Mouse (Mus musculus) left cerebral cortex, adult 11 months (tissue): ENCODE results near the gene Ccl1.

ENCODE experiments used
- DNase-seq: peaks from one replicate; pipeline ENCODE4 v3.0.0; 2022; ENCODE audit warnings: low spot score

Gene Ccl1

DNA sequence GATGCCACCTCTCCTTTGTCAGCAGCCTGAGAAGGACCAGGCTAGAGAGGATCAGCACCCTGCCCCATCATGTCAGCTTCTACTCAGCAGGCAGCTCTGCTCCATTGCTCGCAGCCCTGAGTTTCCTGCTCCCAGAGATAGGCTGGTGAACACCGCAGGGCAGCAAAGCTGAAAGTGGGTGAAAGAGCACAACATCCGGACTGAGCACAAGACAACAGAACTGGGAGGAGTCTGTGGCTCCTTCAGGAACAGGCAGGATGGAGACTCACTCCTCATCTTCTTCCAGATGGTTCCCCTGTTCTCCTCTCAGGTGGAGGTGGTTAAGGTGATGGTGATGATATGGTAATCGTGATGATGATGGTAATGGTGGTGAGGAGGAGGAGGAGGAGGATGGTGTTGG is at the start of gene Ccl1:
Gene Ccl1, minus strand, starts transcription at position 101 of the 400 bp plus-strand sequence.
- DNase-seq, result no peak

DNA sequence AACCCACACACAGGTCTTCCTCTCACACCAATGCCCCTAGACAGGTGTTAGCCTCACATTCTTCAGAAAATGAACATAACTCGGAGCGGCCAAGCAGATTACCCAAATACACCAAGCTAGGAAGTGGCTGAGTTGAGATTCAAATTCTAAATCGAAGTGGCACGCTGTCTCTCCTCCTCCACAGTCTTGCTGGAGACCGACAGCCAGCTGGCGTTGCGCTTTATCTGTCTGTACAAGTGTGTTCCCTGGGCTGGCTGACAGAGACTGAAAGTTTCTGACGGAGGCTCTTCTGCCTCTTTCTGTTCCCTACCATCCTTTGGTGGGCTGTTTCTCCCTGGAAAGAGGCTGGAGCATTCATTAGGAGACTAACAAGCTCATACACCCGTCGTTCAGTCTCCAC is 45.5 kb upstream of the Ccl1 start:
- DNase-seq, result no peak

- DNase-seq, result no peak
Measured at GRCm38 (mm10) chr11:82340900-82341299, 35.4 kb upstream of the Ccl1 start.

DNA sequence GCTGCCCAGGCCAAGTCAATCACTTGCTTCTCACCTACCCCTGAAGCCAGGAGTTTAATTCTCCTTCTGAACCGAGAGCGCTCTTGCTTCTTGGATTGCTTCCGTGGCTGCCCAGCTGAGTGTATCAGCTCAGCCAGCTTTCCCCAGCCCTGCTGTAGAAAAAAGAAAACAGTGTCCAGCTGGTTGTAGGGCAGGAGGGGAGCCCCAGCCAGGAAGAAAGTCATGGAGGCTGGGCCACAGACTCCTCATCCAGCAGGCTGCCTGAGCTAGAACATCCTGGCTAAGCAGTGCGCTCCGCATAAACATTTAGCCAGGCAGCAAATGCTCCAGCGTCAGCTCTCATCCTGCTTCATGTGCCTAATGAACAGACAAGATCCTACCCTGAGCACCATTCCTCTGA is 34.9 kb upstream of the Ccl1 start:
- no peak for DNase-seq

DNA sequence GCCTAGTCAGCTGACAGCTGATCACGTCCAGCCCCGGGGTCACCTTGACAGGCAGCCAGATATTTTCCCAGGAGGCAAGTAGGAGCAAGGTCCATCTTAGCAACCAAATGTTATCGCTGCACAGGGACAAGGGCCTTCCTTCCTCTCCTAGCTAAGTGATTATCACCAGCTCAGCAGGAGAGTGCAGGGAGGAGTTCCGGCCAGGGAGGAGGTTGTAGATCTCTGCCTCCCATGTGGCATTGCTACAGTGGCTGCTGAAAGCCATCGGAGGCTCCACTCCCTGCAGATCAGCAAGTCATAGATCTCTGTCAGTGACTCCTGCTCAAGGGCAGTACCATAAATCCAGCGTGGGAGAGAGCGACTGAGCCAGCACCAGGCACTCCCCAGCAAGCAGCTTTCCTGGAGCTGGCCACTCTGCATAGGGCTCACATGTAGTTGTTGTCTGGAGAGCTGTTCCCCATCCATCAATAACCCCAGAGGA is 34.5 kb upstream of the Ccl1 start:
- no peak for DNase-seq

- no peak for DNase-seq
Measured at GRCm38 (mm10) chr11:82313153-82313552, 7.7 kb upstream of the Ccl1 start.

DNA sequence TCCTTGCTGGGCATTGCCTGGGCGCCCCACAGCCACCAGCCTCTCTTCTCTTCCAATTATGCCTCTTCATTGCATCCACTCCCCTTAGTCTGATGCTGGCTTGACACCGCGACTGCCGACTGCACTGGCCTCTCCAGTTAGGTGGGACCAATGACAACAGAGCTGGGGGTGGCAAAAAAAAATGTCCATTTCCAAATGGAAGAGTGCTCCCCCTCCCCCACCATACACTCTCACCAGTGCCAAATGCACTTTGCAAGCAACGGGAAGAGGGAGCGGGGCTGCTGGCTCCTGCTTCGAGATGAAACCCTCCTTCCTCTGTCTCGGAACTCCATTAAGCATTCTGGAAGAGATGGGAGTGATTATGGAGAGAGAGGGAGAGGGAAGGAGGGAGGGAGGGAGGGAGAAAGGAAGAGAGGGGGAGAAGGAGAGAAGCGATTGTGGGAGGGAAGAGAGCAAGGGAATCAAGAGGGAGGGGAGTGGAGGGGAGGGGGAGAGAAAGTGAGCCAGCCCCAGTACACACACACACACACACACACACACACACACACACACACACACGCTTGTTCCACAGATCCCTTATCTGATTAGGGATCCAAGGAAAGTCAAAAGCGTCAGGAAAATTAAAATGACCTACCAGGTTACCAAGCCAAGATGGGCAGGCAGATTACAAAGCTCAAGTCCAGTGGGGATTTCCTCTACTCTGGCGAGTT is 5.0 kb upstream of the Ccl1 start:
- no peak for DNase-seq

DNA sequence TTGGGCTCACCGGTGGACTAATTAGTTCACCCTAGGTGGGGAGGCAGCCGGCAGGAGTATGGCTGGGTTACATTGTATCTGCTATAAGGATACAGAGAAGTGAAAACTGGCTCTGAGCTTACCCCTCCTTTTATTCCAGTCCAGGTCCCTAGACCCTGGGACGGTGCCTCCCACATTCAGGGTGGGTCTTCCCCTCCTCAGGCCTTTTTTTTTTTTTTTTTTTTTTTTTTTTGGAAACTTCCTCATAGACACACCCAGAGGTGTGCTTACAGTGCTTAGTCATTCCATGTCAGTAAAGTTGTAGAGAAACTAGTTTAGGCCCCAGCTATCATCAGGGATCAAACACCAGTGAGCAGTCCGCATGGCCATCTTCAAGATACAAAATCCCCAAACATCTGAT is 7.6 kb downstream of the Ccl1 start:
- DNase-seq, result no peak

- no peak for DNase-seq
Measured at GRCm38 (mm10) chr11:82290841-82291240, 14.6 kb downstream of the Ccl1 start.

DNA sequence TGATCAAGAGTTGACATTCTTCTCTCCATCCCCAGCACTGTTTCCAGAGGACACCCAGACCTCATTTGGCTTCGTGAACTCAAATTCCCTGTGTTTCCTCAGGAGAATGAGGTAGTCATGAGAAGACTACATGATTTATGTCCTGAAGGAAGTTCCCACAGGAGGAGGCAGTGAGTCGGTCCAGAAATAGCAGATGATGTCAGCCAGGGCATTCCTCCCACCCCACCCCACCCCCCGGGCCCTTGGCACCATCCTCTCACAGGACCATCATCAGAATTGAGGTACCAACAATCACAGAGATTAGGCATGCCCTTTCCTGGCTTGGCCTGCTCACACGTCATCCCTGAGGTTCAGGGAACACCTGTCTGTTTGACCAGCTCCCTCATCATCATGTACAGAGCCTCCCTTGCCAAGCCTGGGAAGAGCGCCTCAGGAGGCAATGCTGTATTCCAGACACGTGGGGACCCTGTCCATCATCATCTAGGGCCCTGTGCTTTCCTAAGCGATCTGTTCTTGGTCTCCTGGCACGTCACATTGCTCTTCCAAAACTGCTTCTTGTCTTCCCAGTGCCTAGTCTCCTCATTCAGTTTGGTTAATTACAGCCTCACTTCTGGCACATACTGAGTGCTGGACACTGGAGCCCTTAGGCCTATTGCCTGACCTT is 31.2 kb downstream of the Ccl1 start:
- DNase-seq, result no peak

GRCm38 (mm10) chr11:82259131-82259530 is 46.4 kb downstream of the Ccl1 start:
- no peak for DNase-seq

DNA sequence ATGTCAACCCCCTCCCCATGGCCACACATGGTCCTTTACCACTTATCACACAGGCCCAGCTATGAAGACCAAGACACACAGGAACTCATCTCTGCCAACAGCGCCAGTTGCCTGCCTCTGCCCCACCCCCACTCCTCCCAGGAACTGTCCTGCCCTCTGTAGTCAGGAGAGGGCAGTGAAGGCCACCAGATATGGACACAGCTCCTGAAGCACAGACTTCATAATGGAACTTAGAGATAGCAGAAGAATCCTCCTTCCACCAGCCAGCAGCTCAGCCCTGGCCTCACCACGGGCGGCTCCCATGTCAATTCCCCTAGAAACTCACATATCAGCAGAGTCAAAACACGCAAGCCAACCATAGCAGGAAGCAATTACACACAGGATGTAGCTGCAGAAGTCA is 49.9 kb downstream of the Ccl1 start:
- peak; percentile 26 for DNase-seq

DNA sequence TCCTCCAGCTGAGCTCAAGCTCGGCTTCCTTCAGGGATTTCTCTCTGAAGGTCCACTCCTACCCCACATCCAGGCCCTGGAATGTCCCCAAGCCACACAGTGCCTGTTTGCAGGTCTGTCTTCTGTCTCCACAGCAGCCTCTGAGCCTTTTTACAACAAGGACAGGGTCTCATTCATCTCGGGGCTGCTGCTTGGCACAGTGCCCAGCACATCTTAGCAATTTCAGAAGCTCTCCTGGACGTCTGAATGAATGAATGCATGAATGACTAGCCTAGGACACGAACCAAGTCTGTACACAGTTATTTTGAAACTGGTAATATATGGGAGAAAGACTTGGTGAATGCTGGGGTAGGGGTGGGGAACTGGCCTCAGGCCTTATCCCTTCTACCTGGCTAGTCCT is 52.1 kb downstream of the Ccl1 start:
- no peak for DNase-seq

DNA sequence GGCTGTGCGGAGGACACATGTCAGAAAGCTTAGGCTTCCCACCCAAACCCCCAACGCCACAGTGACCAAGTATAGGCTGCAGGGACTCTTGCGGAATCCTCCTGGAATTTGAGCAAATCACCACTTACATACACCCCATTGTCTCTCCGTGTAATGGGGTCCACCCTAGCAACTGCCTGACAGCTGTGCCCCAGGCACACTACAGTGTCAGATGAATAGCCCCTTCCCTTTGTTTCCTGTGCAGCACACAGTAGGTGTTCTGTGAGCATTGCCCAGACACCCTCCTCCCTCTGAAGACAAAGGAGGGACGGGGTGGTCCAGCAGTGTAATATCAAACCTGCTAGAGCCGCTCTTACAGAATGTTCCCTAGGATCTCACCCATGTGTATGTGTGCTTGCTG is 54.2 kb downstream of the Ccl1 start:
- DNase-seq, result no peak

DNA sequence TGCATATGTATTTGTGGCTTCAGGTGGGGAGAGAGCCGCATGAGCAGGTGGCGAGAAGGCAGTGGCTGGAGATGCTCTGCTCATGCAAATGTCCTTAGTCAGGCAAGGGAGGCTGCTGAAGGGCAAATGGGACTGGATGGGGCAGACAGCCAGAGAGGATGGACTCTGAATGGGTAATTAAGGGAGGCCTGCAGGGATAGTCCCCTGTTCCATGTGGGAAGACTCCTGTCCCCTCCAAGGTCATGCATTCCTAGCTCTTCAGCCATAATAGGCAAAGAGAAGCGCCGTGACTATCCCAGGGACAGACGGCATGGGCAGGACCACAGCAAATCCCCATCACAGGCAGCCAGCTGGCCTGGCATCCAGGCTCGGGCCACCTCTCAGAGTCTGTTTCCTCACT is 55.5 kb downstream of the Ccl1 start:
- DNase-seq, result no peak

GRCm38 (mm10) chr11:82237439-82237838 is 68.1 kb downstream of the Ccl1 start:
- DNase-seq, result no peak

GRCm38 (mm10) chr11:82235551-82236207 is 69.8 kb downstream of the Ccl1 start:
- peak; percentile 35 for DNase-seq

DNA sequence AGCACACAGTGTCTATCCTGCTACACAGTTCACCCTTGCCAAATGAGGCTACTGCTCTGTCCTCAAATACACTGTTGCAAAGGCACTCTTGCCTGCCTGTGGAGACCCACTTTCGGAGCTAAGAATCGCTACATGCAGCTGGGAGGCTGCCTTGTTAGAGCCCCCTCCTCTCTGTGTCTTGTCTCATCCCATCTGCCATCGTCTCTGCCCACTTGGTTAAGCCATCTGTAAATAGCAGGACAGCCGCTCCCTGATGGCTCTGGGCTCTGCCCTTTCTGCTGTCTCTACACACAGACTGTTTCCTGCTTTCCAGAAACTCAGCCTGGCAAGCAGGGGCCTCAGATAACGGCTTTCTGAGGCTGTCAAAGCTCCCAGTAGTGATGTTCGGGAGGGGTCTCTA is 71.5 kb downstream of the Ccl1 start:
- no peak for DNase-seq

- DNase-seq, result no peak
Measured at GRCm38 (mm10) chr11:82226976-82227375, 78.5 kb downstream of the Ccl1 start.

DNA sequence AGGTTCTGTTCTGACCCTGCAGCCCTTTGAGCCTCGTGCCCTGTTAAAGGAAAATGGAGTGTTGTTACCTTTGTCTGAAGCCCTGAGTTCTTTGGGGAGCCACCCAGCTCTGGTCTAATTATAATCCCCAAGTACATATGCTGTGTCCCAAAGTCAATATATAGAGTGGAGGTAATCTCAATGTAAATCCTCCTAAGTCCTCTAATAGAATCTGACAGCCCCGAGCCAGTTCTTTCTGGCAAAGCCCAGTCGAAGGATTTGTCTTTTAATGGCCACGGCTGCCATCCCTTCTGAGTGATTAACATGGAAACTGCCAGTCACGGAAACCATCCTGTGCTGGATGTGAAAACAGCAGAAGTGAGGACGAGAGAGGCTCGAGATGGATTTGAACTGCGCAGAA is 79.6 kb downstream of the Ccl1 start:
- no peak for DNase-seq

DNA sequence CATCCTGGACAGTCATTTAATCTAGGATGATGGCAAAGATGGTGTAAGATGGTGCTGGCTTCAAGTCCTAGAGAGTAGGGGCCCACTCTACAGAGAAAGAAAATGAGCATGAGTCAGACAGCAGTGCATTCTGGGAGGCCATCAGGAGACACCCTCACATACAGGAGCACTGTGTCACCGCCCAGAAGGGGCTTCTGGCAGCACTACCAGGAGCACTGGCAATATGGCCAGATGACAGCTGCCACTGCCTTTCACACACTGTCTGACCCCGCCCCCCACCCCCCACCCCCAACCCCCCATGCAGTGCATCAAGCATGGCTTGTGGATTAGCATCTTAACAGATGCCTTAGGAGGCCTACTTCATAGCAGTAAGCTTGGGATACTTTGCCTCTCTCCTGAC is 89.0 kb downstream of the Ccl1 start:
- DNase-seq, result no peak

DNA sequence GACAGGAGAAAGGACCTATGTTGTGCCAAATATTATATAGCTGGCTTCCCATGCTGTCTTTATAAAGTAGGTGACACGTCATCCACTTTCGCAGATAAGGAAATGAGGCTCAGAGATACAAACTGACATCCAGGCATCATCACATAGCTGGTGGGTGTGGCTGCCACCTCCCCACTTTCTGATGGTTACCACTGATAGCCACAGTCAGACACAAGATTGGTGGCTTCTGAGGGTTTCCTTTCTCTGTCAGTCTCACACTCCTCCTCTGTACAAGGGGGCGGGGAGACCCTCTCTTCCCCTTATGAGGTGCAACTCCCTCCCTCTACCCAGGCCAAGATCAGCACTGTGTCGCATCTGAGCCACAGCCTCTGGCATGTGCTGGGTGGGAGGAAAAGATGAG is 91.1 kb downstream of the Ccl1 start:
- no peak for DNase-seq

GRCm38 (mm10) chr11:82206960-82207488 is 98.5 kb downstream of the Ccl1 start:
- DNase-seq, result no peak
